Mouse (Mus musculus) monocyte, adult 2 months (primary cell): Measurements from ENCODE around the gene Stx18.

Experiments
- DNase-seq, 2 experiments: peaks; one replicate each; pipeline ENCODE4 v3.0.0; 2022; ENCODE audit warnings: low spot score in 2 of 2, low read depth in 1 of 2

The Stx18 gene

DNA sequence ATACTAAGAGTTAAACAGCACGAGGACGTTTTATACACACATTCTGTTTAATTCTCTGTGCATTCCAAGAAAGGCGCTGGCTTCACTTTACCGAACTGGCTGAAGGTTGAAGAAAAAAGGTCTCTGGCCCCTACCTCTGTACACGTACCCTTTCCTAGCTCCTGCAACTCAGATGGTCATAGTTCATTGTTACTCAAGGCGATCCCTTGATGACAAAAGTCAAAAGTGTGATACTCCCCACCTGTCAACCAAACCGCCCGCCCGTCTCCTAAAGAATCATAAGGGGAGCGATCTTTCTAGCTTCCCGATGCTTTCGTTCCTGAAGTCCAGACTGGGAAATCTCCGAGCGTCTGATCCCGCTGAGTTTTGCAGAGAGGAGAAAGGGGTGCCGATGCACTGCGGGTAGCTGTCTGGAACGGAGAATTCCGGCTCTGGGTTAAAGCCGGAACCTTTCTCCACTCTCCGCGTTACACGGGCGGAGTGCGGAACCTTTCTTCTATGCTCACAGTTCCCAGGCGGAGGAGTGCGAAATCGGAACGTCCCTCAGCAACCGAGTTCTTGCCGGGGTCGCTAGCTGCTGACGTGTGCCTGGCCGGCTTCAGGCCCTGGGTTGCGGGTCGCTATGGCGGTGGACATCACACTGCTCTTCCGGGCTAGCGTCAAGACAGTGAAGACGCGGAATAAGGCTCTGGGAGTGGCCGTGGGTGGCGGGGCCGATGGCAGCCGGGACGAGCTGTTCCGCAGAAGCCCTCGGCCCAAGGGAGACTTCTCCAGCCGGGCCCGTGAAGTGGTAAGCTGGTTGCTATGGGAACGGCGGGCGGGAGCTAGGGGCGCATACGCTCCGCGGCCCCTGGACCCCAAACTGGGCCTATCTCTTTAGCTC is at the start of gene Stx18:
TSS of gene Stx18 (plus strand) at position 33 of the 883 bp plus-strand sequence.
- DNase-seq = peak; percentile 48 to 65

DNA sequence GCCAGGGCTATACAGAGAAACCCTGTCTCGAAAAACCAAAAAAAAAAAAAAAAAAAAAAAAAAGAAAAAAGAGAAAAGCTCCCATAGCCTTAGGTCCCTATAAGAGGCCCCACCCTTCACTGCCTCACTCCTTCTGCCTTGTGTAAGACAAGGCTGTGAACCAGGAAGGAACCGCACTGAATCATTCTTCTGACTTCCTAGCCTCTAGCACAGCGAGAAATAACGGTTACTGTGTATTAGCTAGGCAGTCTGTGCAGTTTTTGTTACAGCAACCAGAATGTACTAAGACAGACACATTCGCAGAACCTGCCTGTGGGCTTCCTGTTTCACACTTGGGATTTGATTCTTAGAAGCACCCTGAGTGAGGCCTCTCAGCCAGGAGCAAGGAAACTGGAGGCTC is 46.2 kb upstream of the Stx18 start:
- DNase-seq = no peak

DNA sequence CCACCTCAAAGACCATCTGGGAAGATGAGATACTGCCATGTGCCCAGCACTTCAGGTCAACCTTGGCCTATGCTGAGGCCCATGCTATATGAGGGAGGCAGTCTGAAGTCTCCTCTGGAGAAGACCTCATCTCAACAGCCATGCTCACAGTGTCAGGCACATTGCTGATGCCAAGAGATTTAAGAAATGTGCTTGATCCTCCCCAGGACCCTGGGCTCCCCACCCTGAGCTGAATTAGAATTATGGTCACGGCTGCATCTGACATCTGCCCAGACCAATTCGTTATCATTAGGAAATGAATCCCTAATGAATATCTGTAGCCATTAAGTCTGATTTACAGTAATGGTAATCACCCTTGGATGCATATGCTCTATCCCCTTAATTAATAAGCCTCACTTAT is 39.7 kb upstream of the Stx18 start:
- no peak for DNase-seq

GRCm38 (mm10) chr5:38002573-38002972 is 36.0 kb upstream of the Stx18 start:
- no peak for DNase-seq

DNA sequence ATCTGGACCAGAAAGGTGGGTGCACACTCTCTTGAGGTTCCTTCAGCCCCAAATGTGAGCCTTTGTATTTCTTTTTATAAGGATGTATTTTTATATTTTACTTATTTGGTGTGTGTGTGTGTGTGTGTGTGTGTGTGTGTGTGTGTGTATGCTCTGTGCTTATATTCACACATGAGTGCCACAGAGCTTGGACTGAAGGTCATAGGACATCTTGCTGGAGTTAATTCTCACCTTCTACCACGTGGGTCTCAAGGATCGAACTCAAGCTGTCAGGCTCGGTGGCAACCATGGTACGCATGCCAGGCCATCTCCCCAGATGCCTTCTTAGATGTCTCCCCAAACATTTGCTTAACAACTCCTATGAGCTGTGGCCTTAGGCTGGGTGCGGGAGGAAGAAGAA is 33.8 kb upstream of the Stx18 start:
- DNase-seq = no peak

DNA sequence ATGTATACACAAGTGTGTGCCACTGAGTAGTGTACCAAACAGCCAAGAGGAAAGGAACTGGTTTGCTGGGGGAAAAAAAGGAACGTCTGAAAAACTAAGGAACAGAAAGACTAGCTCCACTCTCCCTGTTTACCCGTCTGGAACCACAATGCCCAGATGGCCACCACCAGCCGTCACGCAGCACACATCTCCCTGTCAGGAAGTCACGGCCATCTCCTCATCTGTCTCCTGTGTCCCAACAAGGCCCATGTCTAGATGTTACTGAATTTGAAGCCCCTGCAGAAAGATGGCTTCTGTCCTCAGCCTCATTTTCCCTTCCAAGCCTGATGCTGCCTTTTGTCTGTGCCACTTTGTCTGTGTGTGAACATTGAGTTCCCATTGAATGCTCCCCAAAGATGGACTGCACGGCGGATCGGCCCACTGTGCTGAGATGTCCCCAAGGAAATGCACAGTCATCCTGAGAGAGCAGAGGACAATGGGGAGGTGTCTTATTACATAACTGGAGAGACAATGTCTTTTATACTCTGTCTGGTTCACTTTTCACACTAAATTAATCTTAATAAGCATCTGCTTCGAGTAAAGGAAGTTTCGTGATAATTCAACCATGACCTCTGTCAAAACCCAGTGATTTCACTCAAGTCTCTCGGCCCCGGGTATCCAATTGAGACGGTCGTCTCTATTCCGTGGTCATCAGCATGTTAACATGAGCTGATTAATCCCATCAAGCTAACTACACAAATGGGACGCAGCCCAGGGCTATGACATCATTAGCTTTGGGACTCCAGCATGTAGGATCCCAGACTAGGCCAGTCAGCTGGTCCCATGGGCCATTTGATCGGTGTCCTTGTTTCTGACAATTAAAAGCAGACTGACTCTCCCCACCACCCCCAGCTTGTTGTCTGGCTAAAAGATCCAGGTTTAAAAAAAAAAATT is 31.9 kb upstream of the Stx18 start:
- DNase-seq = no peak

GRCm38 (mm10) chr5:38009071-38009470 is 29.5 kb upstream of the Stx18 start:
- DNase-seq = no peak

DNA sequence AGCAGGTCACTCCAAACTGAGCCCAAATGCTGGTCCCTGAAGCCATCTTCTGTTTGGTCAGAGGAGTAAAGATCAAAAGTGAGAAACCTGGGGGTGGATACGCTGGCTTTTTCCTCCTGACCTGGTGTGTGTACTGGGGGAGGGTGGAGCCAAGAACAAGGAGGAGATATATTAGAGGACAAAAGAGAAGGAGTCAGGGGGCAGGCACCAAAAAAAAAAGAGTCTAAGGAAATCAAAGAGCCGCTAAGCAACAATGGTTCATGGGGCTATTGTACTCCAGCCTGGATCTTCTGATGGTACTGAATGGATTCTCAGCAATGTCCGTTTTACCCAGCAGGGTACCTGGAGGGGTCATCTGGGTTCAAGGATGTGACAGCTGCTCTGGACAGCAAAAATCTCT is 23.6 kb upstream of the Stx18 start:
- DNase-seq = no peak

- no peak for DNase-seq
These were observed 21.6 kb upstream of the Stx18 start for GRCm38 (mm10) chr5:38016945-38017344.

DNA sequence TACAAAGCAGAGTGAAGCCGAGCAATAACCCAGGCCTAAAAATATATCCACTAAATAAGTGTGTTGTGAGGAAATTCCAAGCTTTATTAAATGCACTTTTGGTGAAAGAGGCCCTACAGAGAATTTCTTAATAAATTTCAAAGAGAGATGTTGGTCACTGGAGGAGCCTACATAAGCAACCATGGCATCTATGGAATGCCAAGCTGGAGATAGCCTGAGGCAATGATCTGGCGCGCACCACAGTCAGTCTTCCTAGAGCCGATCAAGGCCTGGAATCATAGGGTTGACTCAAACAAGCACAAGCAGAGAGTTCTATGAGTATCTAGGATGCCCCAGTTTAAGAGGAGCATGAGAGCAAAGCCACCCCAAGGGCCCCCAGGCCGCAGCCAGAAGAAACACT is 10.9 kb upstream of the Stx18 start:
- DNase-seq = no peak

DNA sequence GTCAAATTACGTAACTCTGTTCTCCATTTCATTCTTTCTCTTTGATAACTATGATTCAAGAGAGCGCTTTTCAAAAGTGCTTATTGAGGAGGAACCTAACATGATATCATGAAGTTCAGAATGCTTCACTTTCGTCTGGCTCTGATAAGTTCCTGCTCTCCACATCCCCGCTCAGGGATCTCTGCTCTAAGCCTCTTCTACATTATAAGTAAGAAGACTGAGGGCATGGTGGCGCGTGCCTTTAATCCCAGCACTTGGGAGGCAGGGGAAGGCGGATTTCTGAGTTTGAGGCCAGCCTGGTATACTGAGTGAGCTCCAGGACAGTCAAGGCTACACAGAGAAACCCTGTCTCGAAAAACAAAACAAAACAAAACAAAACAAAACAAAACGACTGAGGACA is 268 bp upstream of the Stx18 start:
- no peak for DNase-seq

DNA sequence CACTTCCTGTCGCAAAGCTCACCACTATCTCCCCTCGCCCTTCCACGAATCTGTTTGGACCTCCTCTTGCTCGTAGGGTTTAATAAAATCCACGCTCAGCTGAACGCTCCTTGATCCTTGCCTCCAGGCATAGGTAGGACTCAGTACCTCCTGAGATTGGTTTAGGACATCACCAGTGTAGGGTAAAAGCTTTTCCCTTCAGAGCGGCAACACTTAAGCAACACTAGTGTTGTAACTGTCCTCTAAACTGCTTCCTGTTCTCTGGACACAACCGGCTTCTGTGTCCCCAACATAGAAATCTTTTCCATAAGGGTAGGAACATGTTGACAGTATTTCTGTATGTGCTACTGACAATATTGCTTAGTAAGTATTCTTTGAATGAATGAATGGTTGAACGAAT is 1.3 kb downstream of the Stx18 start:
- peak in 1 of 2 experiments; percentile 6 for DNase-seq

DNA sequence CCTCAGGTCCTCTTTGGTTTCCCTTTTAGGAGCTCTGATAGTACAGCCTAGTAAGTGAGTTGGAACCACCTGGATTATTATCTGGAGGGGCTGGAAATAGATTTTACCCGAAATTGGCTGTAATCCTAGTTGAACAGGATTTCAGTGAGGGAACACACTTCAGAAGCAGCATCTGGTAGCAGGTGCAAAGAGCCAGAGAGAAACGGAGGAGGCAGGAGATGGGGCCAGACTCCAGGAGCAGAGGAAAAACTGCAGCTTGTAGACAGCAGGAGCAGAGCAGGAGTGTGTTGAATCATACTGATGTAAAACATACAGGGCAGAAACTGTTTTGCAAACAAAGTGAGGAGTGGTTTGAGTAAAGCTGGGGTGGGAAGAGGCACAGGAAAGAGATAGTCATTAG is 6.4 kb downstream of the Stx18 start:
- no peak for DNase-seq

GRCm38 (mm10) chr5:38048177-38048576 is 9.6 kb downstream of the Stx18 start:
- DNase-seq = no peak

DNA sequence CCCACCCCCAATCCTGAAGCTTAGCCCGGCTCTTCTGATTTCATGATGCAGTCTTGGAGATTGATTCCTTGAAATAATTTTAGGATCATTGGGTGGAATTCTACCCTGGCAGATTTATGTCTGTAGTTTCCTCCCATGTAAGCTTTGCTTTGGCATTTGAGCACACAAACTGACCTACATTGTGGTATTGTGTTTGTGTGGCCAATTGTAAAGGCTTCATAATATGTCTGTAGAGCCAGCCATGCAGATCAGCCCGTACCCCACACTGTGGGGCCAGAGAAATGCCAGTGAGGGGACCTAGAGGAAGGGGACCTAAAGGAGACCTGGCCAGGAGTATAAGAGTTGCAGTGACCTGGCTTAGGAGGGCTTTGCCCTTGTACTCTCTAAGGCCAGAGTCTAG is 22.5 kb downstream of the Stx18 start:
- no peak for DNase-seq

GRCm38 (mm10) chr5:38062709-38063108 is 24.2 kb downstream of the Stx18 start:
- no peak for DNase-seq

GRCm38 (mm10) chr5:38063339-38063738 is 24.8 kb downstream of the Stx18 start:
- no peak for DNase-seq

DNA sequence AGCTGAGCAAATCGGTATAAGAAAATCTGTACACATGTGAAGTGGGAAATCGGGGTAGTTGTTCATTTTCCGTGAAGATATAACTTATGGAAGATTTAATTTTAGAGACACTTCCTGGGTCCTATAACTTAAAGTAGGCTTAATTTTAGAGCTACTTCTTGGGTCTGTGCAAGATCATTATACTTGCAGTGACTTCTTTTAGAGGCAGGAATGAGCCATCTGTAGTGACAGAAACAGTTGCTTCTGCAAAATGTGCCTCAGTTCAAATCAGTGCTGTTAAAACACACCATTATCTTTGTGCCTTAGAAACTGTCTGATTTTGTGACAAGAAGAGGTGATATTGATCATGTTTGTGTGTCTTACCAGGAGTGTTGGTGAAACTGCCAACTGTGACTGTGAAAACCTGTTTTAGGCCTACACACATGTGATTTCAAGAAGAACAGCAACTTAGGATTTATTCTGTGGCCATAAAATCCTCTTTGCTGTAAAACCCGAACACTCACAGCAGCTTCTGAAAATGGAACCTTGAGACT is 25.6 kb downstream of the Stx18 start:
- no peak for DNase-seq

DNA sequence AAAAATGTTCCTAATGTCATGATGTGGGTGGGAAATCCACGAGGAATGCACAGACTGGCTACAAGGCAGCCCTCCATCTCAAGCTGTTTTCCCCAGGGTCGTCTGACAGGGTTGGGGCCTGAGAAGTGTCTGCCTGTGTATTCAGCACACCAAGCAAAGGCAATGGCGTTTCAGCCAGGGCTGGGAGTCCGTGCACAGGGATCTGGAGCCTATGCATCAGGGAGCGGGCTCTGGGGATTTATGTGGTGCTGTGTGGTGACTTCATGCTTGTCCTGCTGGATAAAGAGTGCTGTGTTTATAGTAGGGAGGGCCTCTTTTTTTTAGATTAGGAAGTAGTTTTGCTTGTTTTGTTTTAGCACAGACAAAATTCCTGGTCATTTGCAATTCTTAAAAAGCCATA is 26.2 kb downstream of the Stx18 start:
- DNase-seq = no peak

DNA sequence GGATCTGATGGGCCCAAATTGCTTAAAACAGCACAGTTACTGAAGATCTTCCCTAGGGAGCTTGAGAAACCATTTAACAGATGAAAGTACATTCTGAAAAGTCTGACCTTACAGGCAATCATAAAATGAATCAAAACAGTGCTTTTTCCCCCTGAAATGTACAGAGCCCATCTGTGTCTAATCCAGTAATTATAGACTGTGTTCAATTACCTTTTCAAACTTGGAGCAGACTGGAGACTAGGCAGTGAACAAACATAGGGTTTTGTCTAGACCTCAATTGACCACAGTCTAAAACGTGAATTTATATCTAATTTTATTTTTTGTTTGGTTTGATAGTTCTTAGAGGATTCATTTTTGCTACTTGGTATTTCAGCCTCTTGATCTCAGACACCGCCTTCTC is 26.9 kb downstream of the Stx18 start:
- no peak for DNase-seq

DNA sequence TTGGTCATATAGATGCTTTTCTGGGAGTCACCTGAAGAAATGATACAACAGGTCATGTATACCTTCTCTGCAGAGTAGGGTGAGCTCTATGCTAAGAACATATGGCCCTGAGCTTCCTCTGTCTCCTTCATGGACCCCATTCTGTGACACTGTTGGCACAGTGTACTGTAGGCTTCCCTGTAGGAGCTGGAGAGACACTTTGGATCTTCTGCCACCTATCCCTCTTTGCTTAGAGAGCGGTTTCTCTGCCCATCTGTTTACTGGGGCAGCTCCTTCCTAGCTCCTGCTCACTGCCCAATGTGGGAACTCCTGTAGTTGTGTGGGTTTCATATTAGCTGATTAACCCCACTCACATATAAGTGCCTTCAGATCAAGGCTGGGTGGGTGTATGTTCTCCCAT is 28.1 kb downstream of the Stx18 start:
- no peak for DNase-seq

- no peak for DNase-seq
These were observed 37.8 kb downstream of the Stx18 start for GRCm38 (mm10) chr5:38076326-38076725.
